ENCODE assay signal across 9 mouse cellular contexts in genomic region chr6:42257303-42257863, GRCm38 (mm10). TPM values are rescaled to one million over a fixed set of nuclear protein-coding genes. Genes with fewer than 3 reads are reported as not detected.
DNase-seq lines count a peak whose midpoint lies in the region; ATAC-seq and TF ChIP-seq lines count a peak whose summit lies in the region.
"Had no signal": no experiment of that assay in that cellular context is flagged by ENCODE, and none has a peak within 500 bp of the region (broad histone marks: within the 10 kb centered on the region; RNA-seq: fewer than 3 reads in every experiment).

No protein-coding gene starts in this region.

- no peak overlapping the region for H3K4me3 ChIP-seq in left cerebral cortex, adult 2 months
- H3K4me3 ChIP-seq in forebrain, postnatal 0 days (ENCODE audit: low read depth, low read length), result no peak overlapping the region
- H3K4me3 ChIP-seq in hindbrain, embryonic 16.5 days (ENCODE audit: low read length), result no peak overlapping the region
- no peak overlapping the region for H3K4me3 ChIP-seq in midbrain, embryonic 11.5 days (ENCODE audit: low read depth, low read length)

- no peaks in the 10 kb centered on the region for H3K27me3 ChIP-seq in forebrain, postnatal 0 days (ENCODE audit: insufficient read depth, low read length)
- H3K27me3 ChIP-seq in hindbrain, embryonic 16.5 days (replicated peaks; ENCODE audit: control insufficient read depth, insufficient read depth, low read length), result no peaks in the 10 kb centered on the region
- no peaks in the 10 kb centered on the region for H3K27me3 ChIP-seq in midbrain, embryonic 11.5 days (ENCODE audit: control insufficient read depth, insufficient read depth, low read length)

- H3K4me2 ChIP-seq in forebrain, postnatal 0 days (ENCODE audit: low read depth), result no peak overlapping the region
- no peak overlapping the region for H3K4me2 ChIP-seq in hindbrain, embryonic 16.5 days (ENCODE audit: low read length)
- H3K4me2 ChIP-seq in midbrain, embryonic 11.5 days, result no peak overlapping the region

- 18% methylated on average over 11 of the region's 11 CpGs for WGBS in forebrain, postnatal 0 days
- WGBS in hindbrain, embryonic 16.5 days, result 19% methylated on average over 11 of the region's 11 CpGs
- 16% methylated on average over 11 of the region's 11 CpGs for WGBS in midbrain, embryonic 11.5 days

- H3K36me3 ChIP-seq in forebrain, postnatal 0 days (ENCODE audit: insufficient read depth), result no peaks in the 10 kb centered on the region
- H3K36me3 ChIP-seq in hindbrain, embryonic 16.5 days (ENCODE audit: control insufficient read depth, insufficient read depth, low read length), result no peaks in the 10 kb centered on the region
- no peaks in the 10 kb centered on the region for H3K36me3 ChIP-seq in midbrain, embryonic 11.5 days (ENCODE audit: control insufficient read depth, insufficient read depth, low read length)

- no peaks in the 10 kb centered on the region for H3K9me3 ChIP-seq in forebrain, postnatal 0 days (ENCODE audit: low read length)
- no peaks in the 10 kb centered on the region for H3K9me3 ChIP-seq in hindbrain, embryonic 16.5 days (ENCODE audit: control insufficient read depth, low read length)
- no peaks in the 10 kb centered on the region for H3K9me3 ChIP-seq in midbrain, embryonic 11.5 days (ENCODE audit: control insufficient read depth, low read length)

- peak; percentile 67 for TF ChIP-seq CTCF in left cerebral cortex, adult 2 months (IDR thresholded peaks at IDR 0.05)
- peak; percentile 68 for TF ChIP-seq CTCF in forebrain, postnatal 0 days (IDR thresholded peaks at IDR 0.05; ENCODE audit: low read depth)

- no peak overlapping the region for H3K9ac ChIP-seq in forebrain, postnatal 0 days
- no peak overlapping the region for H3K9ac ChIP-seq in hindbrain, embryonic 16.5 days (ENCODE audit: low read depth, low read length)
- no peak overlapping the region for H3K9ac ChIP-seq in midbrain, embryonic 11.5 days (ENCODE audit: low read length)

- DNase-seq in left cerebral cortex, adult 2 months (ENCODE audit: extremely low spot score in 1 of 2, low spot score in 2 of 2), result peak; percentile 48 to 52
- no peak for DNase-seq in left cerebral cortex, adult 11 months (ENCODE audit: low spot score)
- DNase-seq in cerebellum, adult 11 months, result peak; percentile 17
- peak; percentile 62 for DNase-seq in forebrain, postnatal 0 days
- peak; percentile 53 for DNase-seq in left cerebral cortex, postnatal 4 days
- DNase-seq in midbrain, embryonic 11.5 days (ENCODE audit: low spot score, missing footprints), result peak; percentile 89
- peak; percentile 32 to 51 for DNase-seq in spleen, postnatal 14 days (ENCODE audit: low spot score in 2 of 2)

- no peaks in the 10 kb centered on the region for H3K4me1 ChIP-seq in forebrain, postnatal 0 days (ENCODE audit: insufficient read depth)
- H3K4me1 ChIP-seq in hindbrain, embryonic 16.5 days (ENCODE audit: control insufficient read depth, insufficient read depth, low read depth, low read length), result no peaks in the 10 kb centered on the region
- no peaks in the 10 kb centered on the region for H3K4me1 ChIP-seq in midbrain, embryonic 11.5 days (ENCODE audit: control insufficient read depth, insufficient read depth, low read length)

- intact Hi-C loops in left cerebral cortex, adult 2 months (cut with DNase I), result loop anchor here (1.0 kb wide), 1 partner anchor 30 kb away; no protein-coding TSS in a partner anchor
- intact Hi-C loops in left cerebral cortex, postnatal 4 days (cut with DNase I), result no loop called here

- H3K27ac ChIP-seq in left cerebral cortex, adult 2 months, result no peak overlapping the region
- no peak overlapping the region for H3K27ac ChIP-seq in forebrain, postnatal 0 days (ENCODE audit: low read depth, low read length)
- no peak overlapping the region for H3K27ac ChIP-seq in hindbrain, embryonic 16.5 days (ENCODE audit: low read depth, low read length)
- H3K27ac ChIP-seq in midbrain, embryonic 11.5 days (ENCODE audit: low read depth, low read length), result no peak overlapping the region
- H3K27ac ChIP-seq: macrophage had no signal

- peak; percentile 65; the same call in 1 of the 2 replicates for ATAC-seq in forebrain, postnatal 0 days
- 0 out of 2 replicates have a peak, but pooled peaks have one; percentile 56 for ATAC-seq in hindbrain, embryonic 16.5 days
- ATAC-seq in midbrain, embryonic 11.5 days (ENCODE audit: low FRiP score), result peak; percentile 85

RNA-seq across cellular contexts. Expression of gene Tmem139, which starts 4.4 kb away (rescaled TPM):
- not detected for total RNA-seq in left cerebral cortex, adult 2 months (2021)
- not detected in 2 replicates for total RNA-seq in forebrain, postnatal 0 days (2014; rRNA removed)
- polyA plus RNA-seq in forebrain, postnatal 0 days (2015; fragmentation: Nextera tagmentation; extraction: Ambion mirVana), result 0.24 TPM in 1 of 2 replicates, not detected in the other
- 0.14 TPM in 2 replicates for polyA plus RNA-seq in hindbrain, embryonic 16.5 days (2015; fragmentation: Nextera tagmentation; extraction: Ambion mirVana)
- total RNA-seq in left cerebral cortex, postnatal 4 days (2021), result not detected
- 0.19 and 0.23 TPM in 2 replicates for polyA plus RNA-seq in midbrain, embryonic 11.5 days (2014; fragmentation: Nextera tagmentation; extraction: Ambion mirVana)
- polyA plus RNA-seq: macrophage had no signal

RNA-seq across cellular contexts. Expression of gene Casp2, which starts 7.4 kb away (rescaled TPM):
- 10 to 100 TPM; 19.7 to 28.1 TPM for total RNA-seq in left cerebral cortex, adult 2 months (2021)
- 35.0 and 54.0 TPM in 2 replicates for total RNA-seq in forebrain, postnatal 0 days (2014; rRNA removed)
- 21.3 and 24.7 TPM in 2 replicates for polyA plus RNA-seq in forebrain, postnatal 0 days (2015; fragmentation: Nextera tagmentation; extraction: Ambion mirVana)
- polyA plus RNA-seq in hindbrain, embryonic 16.5 days (2015; fragmentation: Nextera tagmentation; extraction: Ambion mirVana), result 28.2 and 31.8 TPM in 2 replicates
- 10 to 100 TPM; 45.5 to 49.7 TPM for total RNA-seq in left cerebral cortex, postnatal 4 days (2021)
- 70.2 and 78.8 TPM in 2 replicates for polyA plus RNA-seq in midbrain, embryonic 11.5 days (2014; fragmentation: Nextera tagmentation; extraction: Ambion mirVana)

RNA-seq across cellular contexts. Expression of gene Gstk1, which starts 11.6 kb away (rescaled TPM):
- total RNA-seq in left cerebral cortex, adult 2 months (2021), result 10 to 100 TPM in 1 of 2 experiments, 1 to 10 TPM in 1; 9.0 to 10.0 TPM
- total RNA-seq in forebrain, postnatal 0 days (2014; rRNA removed), result 6.8 and 7.3 TPM in 2 replicates
- 9.4 and 9.8 TPM in 2 replicates for polyA plus RNA-seq in forebrain, postnatal 0 days (2015; fragmentation: Nextera tagmentation; extraction: Ambion mirVana)
- 14.2 and 15.0 TPM in 2 replicates for polyA plus RNA-seq in hindbrain, embryonic 16.5 days (2015; fragmentation: Nextera tagmentation; extraction: Ambion mirVana)
- total RNA-seq in left cerebral cortex, postnatal 4 days (2021), result 1 to 10 TPM; 3.4 to 4.1 TPM
- polyA plus RNA-seq in midbrain, embryonic 11.5 days (2014; fragmentation: Nextera tagmentation; extraction: Ambion mirVana), result 15.3 and 15.7 TPM in 2 replicates

RNA-seq across cellular contexts. Expression of gene Clcn1, which starts 29.1 kb away (rescaled TPM):
- total RNA-seq in left cerebral cortex, adult 2 months (2021), result 1 to 10 TPM; 5.3 to 6.4 TPM
- 1.8 and 3.3 TPM in 2 replicates for total RNA-seq in forebrain, postnatal 0 days (2014; rRNA removed)
- polyA plus RNA-seq in forebrain, postnatal 0 days (2015; fragmentation: Nextera tagmentation; extraction: Ambion mirVana), result 0.55 and 0.74 TPM in 2 replicates
- polyA plus RNA-seq in hindbrain, embryonic 16.5 days (2015; fragmentation: Nextera tagmentation; extraction: Ambion mirVana), result 0.99 and 1.2 TPM in 2 replicates
- 1 to 10 TPM; 6.6 to 7.7 TPM for total RNA-seq in left cerebral cortex, postnatal 4 days (2021)
- polyA plus RNA-seq in midbrain, embryonic 11.5 days (2014; fragmentation: Nextera tagmentation; extraction: Ambion mirVana), result 1.4 and 1.6 TPM in 2 replicates

RNA-seq across cellular contexts. Expression of gene Tas2r144, which starts 42.3 kb away (rescaled TPM):
- total RNA-seq in left cerebral cortex, adult 2 months (2021), result not detected
- not detected in 2 replicates for total RNA-seq in forebrain, postnatal 0 days (2014; rRNA removed)
- not detected in 2 replicates for polyA plus RNA-seq in forebrain, postnatal 0 days (2015; fragmentation: Nextera tagmentation; extraction: Ambion mirVana)
- not detected in 2 replicates for polyA plus RNA-seq in hindbrain, embryonic 16.5 days (2015; fragmentation: Nextera tagmentation; extraction: Ambion mirVana)
- total RNA-seq in left cerebral cortex, postnatal 4 days (2021), result not detected
- polyA plus RNA-seq in midbrain, embryonic 11.5 days (2014; fragmentation: Nextera tagmentation; extraction: Ambion mirVana), result not detected in 2 replicates
- polyA plus RNA-seq: macrophage had no signal
